Mouse (Mus musculus): ENCODE results near the gene BC048403.

GRCm38 (mm10) chr10:121731048-121731725 lies 8.6 kb upstream of the BC048403 start:
- TF ChIP-seq CTCF (IDR thresholded peaks at IDR 0.05; ENCODE audit: extremely low read depth, insufficient read depth, low read length) (no peak), POLR2A (IDR thresholded peaks at IDR 0.05; ENCODE audit: extremely low read depth, insufficient read depth, low read length) (no peak)
